Mouse (Mus musculus) T-helper 2 cell (primary cell): ENCODE measurements around the gene Mrpl27.
"Not testable (repeated sequence)": the region's sequence is repeated elsewhere in the genome, so short reads cannot be mapped to it uniquely, and the experiment has no call there.

Experiments used
- in situ Hi-C: fragments of 300-600 bp; cut with MboI, MseI; formaldehyde crosslinking; loops from one replicate; pipeline ENCODE4 v1.15.1; 2025; ENCODE audit warnings: high pct_unique_total_duplicates

The Mrpl27 gene

DNA sequence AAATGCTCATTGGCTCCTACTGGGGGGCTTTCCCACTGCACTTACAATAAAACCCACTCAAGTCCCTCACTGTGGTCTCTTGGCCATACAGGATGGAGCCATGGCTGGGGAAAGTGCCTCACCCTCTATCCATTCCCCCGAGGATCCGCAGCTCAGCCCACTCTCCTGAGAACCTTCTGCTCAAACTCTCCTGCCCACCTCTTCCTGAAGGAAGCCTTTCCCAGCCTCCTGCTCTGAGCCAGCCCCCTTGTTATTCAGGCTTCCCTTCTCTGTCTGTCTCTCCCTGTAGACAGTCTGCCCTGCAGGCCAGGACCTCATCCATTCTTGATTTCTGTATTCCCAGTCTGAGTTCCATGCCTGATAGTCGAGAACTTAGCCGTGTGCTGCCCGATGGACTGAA lies 21.4 kb downstream of the Mrpl27 start:
- in situ Hi-C loops = no loop called here

DNA sequence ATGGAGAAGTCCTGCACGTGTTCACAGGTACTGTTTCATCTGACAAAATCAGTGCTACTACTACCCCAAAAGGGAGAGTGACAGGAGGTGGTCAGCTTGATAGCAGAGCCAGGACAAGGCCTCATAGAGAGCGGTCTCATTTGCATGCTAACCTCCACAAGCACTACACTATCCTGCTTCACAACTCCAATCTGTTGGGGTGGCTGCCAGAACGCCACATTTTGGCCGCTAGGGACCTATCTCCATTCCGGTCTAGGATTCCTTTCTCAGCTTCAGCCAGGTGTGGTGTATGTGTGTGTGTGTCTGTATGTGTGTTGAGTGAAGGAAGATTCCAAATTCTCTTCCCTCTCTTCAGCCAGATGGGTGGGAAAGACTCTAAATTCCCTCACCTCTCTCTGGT lies 21.9 kb downstream of the Mrpl27 start:
- in situ Hi-C loops = no loop called here

DNA sequence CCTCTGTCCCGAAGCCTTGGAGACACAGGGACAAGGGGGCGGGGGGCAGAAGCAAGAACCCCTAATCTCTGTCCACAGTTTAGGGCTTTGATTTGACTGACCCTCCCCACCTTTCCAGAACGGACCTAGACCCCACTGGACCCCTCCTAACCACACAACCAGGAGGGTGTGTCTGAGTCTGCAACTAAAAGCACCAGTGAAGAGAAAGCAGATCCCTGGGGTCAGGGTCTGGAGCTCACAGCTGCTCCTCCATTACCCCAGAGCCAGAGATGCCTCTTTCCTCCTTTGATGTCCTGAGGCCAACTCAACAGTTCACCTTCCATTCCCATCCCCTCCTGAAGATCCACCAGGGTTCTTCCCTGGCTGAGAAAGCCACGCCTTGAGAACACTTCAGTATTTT lies 22.7 kb downstream of the Mrpl27 start:
- in situ Hi-C loops = no loop called here

- in situ Hi-C loops = no loop called here
These were observed 23.4 kb downstream of the Mrpl27 start, which contains the start of gene Xylt2 for GRCm38 (mm10) chr11:94676754-94677606. Xylt2 (minus strand) TSS chr11:94677515.

DNA sequence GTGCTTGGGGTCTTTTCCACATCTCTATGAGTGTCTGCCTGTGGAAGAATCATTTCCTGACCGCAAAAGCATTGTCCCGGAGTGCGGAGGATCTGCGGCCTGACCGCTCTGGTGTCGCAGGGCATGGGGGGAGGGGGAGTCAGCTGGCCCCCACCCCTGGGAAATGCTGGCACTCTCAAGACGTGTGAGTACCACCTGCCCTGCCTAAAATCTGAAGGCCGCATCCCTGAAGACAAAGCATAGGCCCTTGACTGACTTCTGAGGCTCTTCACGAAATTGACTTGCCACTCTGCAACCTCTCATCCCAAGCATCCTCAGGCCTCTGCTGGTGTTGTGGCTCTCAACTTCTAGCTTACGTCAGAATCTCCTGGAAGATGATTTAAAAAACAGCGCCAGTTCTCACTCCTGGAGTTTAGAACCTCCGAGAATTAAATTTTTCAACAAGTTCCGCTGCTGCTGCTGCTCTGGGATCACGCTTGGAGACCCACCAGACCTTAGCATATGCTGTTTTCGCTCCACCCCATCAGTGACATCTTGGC lies 24.1 kb downstream of the Mrpl27 start:
- in situ Hi-C loops = no loop called here

GRCm38 (mm10) chr11:94680639-94681038 lies 27.1 kb downstream of the Mrpl27 start:
- in situ Hi-C loops = no loop called here

DNA sequence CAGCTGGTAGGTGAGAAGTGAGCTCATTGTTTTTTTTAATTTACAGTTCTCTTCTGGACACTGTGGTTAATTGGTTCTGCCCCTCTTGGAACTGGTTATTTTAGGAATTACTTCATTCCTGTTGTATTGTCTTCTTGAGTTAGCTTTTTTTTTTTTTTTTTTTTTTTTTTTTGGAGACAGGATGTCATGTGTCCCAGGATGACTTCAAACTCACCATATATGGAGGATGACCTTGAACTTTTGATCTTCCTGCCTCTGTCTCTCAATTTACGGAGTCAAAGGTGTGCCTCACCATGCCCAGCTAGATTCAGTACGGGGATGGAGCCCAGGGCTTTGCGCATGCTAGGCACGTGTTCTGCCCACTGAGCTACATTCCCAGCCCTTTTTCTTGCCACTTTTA lies 28.1 kb downstream of the Mrpl27 start:
- in situ Hi-C loops = no loop called here

GRCm38 (mm10) chr11:94682427-94682826 lies 28.9 kb downstream of the Mrpl27 start:
- in situ Hi-C loops = no loop called here

DNA sequence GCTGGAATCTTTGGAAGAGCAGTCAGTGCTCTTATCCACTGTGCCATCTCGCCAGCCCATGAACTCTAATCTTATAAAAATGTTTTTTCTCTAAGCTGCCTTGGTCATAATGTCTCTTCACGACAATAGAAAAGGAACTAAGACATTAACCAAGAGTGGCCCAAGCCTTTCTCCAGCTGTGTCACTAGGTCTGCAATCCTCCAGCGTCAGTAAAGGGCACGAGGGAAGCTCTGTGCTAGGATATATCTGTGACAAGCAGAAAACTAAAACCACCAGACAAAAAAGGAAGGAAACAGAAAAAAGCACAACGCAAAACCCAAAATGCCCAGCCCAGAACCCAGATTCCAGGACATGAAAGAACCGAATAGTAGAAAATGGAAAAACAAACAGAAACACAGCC lies 33.6 kb downstream of the Mrpl27 start:
- in situ Hi-C loops = no loop called here

DNA sequence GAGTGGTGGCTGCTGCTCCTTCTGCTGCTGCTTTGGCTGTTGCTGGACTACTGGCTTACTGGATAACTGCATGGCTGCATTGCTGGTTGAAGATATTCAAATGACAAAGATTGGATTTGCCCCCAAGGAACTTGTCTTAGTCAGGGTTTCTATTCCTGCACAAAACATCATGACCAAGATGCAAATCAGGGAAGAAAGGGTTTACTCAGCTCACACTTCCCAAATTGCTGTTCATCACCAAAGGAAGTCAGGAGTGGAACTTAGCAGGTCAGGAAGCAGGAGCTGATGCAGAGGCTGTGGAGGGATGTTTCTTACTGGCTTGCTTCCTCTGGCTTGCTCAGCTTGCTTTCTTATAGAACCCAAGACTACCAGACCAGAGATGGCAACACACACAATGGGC lies 38.9 kb downstream of the Mrpl27 start:
- in situ Hi-C loops = not testable (repeated sequence)

GRCm38 (mm10) chr11:94695508-94695907 lies 41.9 kb downstream of the Mrpl27 start:
- in situ Hi-C loops = no loop called here

- in situ Hi-C loops = no loop called here
These were observed 43.6 kb downstream of the Mrpl27 start for GRCm38 (mm10) chr11:94697140-94697539.

DNA sequence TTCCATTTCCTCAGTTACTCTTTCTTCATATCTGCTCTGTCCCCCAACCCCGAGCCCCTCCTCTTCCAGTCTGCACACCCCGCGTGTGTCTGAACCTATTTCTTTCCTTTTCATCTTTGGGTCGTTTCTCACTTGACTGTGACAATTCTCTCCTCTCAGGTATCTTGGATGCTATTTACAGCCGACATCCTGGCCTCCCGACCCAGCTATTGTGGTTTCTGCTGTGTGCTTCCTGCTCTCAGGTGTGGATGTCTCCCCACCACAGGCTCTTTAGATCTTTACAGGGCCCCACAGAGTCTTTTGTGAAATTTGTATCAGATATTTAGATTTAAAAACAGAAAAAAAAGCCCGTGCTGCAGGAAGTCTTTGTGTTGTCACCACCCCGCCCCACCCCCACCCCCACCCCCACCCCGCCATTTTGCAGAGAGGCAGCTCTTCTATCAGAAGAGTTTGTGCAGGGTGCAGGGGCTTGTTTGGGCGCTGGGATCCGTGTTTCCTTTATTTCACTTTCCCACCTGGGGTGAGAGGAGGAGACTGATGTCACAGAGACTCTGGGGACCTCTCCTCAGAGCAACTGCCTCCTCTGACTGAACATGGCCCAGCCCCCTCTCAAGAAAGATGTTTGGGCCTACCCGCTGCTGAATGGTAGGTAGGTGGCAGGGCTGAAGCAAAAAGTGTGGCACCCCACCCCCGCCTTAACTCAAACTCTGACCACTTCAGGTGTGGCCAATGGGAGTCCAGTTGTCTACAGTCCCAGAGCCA lies 44.3 kb downstream of the Mrpl27 start:
- in situ Hi-C loops = no loop called here

- in situ Hi-C loops = no loop called here
These were observed 45.8 kb downstream of the Mrpl27 start for GRCm38 (mm10) chr11:94699399-94699798.

DNA sequence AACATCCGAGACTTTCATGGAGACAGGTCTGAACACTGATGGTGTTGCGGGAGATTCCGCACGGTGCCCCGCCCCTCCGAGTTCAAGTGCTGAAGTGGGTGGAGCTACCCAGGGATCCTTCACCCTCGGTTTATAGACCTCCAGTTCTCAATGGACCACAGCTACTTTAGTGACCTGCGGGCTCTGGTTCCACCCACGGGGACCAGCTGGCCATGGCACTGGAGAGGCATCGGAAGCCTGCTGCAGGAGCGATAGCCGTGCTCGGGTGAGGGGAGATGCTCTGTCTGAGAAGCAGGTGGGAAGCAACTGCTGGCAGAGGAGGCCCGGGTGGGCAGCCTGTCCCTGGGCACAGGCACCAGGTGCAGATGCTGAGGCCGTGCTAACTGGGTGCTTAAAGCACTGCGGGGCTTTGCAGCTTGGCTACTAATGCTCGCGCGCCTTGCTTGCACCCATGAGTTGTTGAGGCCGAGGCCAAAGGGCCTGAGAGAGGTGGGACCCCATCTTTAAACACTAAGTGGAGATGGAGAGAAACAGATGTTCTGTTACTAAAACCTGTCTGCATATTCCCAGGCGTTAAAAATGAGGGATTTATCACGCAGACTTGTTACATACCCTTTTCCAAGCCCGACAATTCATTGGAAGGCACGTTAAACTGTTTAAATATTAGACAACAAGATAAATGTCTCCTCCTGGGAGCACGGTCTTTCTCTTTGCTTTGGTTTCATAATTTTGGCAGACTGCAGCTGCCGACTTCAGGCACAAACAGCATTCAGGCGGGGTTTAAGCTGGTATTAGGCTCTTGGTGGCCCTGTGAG lies 48.0 kb downstream of the Mrpl27 start:
- in situ Hi-C loops = no loop called here

DNA sequence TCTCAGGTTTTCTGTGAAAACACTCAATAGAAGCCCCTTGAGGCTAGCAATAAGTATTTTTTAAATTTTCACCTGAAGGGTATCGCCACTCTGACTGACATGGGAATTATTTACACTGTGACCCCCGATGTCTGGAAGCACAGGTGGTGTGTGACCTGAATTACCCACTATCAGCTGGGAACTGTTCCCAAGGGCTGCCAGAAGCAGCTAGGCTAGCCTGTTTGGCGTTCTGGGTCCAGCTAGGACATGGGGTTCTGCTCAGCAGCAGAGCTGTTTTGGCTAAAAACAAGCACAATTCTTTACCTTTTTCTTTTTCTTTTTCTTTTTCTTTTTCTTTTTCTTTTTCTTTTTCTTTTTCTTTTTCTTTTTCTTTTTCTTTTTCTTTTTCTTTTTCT lies 48.6 kb downstream of the Mrpl27 start:
- in situ Hi-C loops = no loop called here

- in situ Hi-C loops = no loop called here
These were observed 50.5 kb downstream of the Mrpl27 start for GRCm38 (mm10) chr11:94704020-94704419.

DNA sequence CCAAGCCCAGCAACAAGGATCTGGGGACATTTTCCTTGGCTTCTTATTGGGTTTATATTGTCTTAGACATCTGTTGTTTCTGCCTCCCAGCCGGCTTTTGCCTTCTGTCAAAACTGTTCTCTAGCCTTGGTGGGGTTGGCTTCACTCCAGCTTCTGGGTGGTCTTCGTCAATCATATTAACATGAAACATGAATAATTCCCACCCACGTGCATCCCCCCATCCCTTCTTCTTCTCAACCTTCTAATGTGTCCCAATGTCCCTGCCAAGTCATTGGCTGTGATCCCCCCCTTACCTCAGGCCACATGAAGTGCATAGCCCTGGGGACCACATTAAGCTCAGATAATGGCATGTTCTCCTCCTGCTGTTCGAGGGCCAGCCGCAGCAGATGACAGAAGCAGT lies 50.9 kb downstream of the Mrpl27 start, which contains the start of gene Gm11541:
Gm11541 (minus strand) TSS at position 28 of the 400 bp plus-strand sequence.
- in situ Hi-C loops = no loop called here
